ENCODE assay signal across 9 mouse cellular contexts in the genomic region with DNA sequence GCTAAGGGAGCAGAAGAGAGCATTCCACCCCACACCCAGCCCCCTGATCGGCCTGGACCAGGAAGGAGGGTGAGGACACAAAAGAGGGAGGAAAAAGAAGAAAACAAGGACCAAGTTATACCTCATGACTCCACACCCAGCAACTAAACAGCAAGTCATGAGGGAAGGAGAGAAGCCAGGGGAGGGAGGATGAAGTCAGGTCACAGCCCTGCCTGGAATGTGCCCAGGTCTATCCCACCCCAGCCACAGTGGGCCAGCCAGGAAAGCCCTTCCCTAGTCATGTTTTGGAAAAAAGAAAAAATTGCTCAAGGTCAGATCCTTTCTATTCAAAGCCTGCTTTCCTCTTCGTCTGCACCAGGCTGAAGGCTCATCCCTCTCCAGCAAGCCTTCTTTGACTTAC. TPM values are rescaled to one million over a fixed set of nuclear protein-coding genes. Genes with fewer than 3 reads are reported as not detected.
DNase-seq lines count a peak whose midpoint lies in the region; ATAC-seq lines count a peak whose summit lies in the region.
"Had no signal": no experiment of that assay in that cellular context is flagged by ENCODE, and none has a peak within 500 bp of the region (broad histone marks: within the 10 kb centered on the region; RNA-seq: fewer than 3 reads in every experiment).

No protein-coding gene starts in this region.

- H3K4me2 ChIP-seq in hindbrain, embryonic 14.5 days (replicated peaks) = peak overlapping the region; percentile 75
- H3K4me2 ChIP-seq in neural tube, embryonic 15.5 days = peak overlapping the region; percentile 68

- H3K9ac ChIP-seq in hindbrain, embryonic 14.5 days = 0 out of 2 replicates have a peak overlapping the region, but pooled peaks have one; percentile 14
- H3K9ac ChIP-seq in neural tube, embryonic 15.5 days (replicated peaks) = peak overlapping the region; percentile 28; the same call in 1 of the 2 replicates

- no peak overlapping the region for H3K27ac ChIP-seq in hindbrain, embryonic 14.5 days
- no peak overlapping the region for H3K27ac ChIP-seq in neural tube, embryonic 15.5 days (replicated peaks)

- H3K36me3 ChIP-seq in megakaryocyte, embryonic 14.5 days (replicated peaks; ENCODE audit: low read length) = no peaks in the 10 kb centered on the region
- H3K36me3 ChIP-seq in hindbrain, embryonic 14.5 days (replicated peaks; ENCODE audit: control insufficient read depth, insufficient read depth) = no peaks in the 10 kb centered on the region
- 0 out of 2 replicates have a peak, but pooled peaks cover 2% of the 10 kb centered on the region for H3K36me3 ChIP-seq in neural tube, embryonic 15.5 days

- H3K27me3 ChIP-seq in megakaryocyte, embryonic 14.5 days (replicated peaks) = peaks cover 44% of the 10 kb centered on the region
- no peaks in the 10 kb centered on the region for H3K27me3 ChIP-seq in hindbrain, embryonic 14.5 days (ENCODE audit: control insufficient read depth, insufficient read depth, low read length)
- no peaks in the 10 kb centered on the region for H3K27me3 ChIP-seq in neural tube, embryonic 15.5 days (replicated peaks)

- DNase-seq in cerebellum, adult 8-10 months = peak; percentile 28
- no peak for DNase-seq in cerebellum, postnatal 14 days
- DNase-seq in hindbrain, embryonic 14.5 days (ENCODE audit: low spot score) = no peak
- no peak for DNase-seq in adrenal gland, adult 8-10 months
- no peak for DNase-seq in thymus, postnatal 14 days

- H3K4me3 ChIP-seq in megakaryocyte, embryonic 14.5 days (replicated peaks) = peak overlapping the region; percentile 73
- no peak overlapping the region; the same call in 1 of the 2 replicates for H3K4me3 ChIP-seq in hindbrain, embryonic 14.5 days (replicated peaks; ENCODE audit: low read length)
- H3K4me3 ChIP-seq in neural tube, embryonic 15.5 days (replicated peaks) = peak overlapping the region; percentile 77

- no peaks in the 10 kb centered on the region for H3K9me3 ChIP-seq in megakaryocyte, embryonic 14.5 days
- H3K9me3 ChIP-seq in hindbrain, embryonic 14.5 days (ENCODE audit: control insufficient read depth, low read length) = no peaks in the 10 kb centered on the region
- H3K9me3 ChIP-seq in neural tube, embryonic 15.5 days (replicated peaks) = no peaks in the 10 kb centered on the region

- ATAC-seq in megakaryocyte, adult 5-6 weeks (ENCODE audit: poor library complexity, severe bottlenecking) = no peak
- no peak for ATAC-seq in hindbrain, embryonic 14.5 days (ENCODE audit: low FRiP score)
- ATAC-seq in neural tube, embryonic 15.5 days (ENCODE audit: low FRiP score) = no peak

- 85% methylated on average over 2 of the region's 2 CpGs for WGBS in hindbrain, embryonic 14.5 days
- 84% methylated on average over 2 of the region's 2 CpGs for WGBS in neural tube, embryonic 15.5 days

- peaks cover 50% of the 10 kb centered on the region for H3K4me1 ChIP-seq in megakaryocyte, embryonic 14.5 days
- peaks cover 32% of the 10 kb centered on the region for H3K4me1 ChIP-seq in hindbrain, embryonic 14.5 days (replicated peaks; ENCODE audit: control insufficient read depth, insufficient read depth, low read length)
- peaks cover 63% of the 10 kb centered on the region for H3K4me1 ChIP-seq in neural tube, embryonic 15.5 days

RNA-seq across cellular contexts. Expression of gene Rab11fip5, which starts 1.9 kb away (rescaled TPM):
- polyA plus RNA-seq in megakaryocyte, embryonic 14.5 days (2012; ENCODE audit: insufficient read depth, low replicate concordance) = 1.0 and 4.4 TPM in 2 replicates
- total RNA-seq in megakaryocyte, adult 5-6 weeks (2015) = 5.2 and 6.9 TPM in 2 replicates
- total RNA-seq in megakaryocyte, adult 5-6 weeks (2017) = 5.8 and 6.3 TPM in 2 replicates
- polyA plus RNA-seq in hindbrain, embryonic 14.5 days (2014; fragmentation: Nextera tagmentation; extraction: Ambion mirVana) = 21.3 and 24.6 TPM in 2 replicates
- polyA plus RNA-seq in neural tube, embryonic 15.5 days (2015; fragmentation: Nextera tagmentation; extraction: Ambion mirVana) = 22.5 and 24.3 TPM in 2 replicates
- 10 to 100 TPM; 41.7 to 59.0 (median 53.0) TPM for total RNA-seq in adrenal gland, adult 8-10 months (2022)

RNA-seq across cellular contexts. Expression of gene Sfxn5, which starts 39.3 kb away (rescaled TPM):
- polyA plus RNA-seq in megakaryocyte, embryonic 14.5 days (2012; ENCODE audit: insufficient read depth, low replicate concordance) = 0.72 TPM in 1 of 2 replicates, not detected in the other
- total RNA-seq in megakaryocyte, adult 5-6 weeks (2015) = 6.5 and 8.4 TPM in 2 replicates
- 8.4 and 13.4 TPM in 2 replicates for total RNA-seq in megakaryocyte, adult 5-6 weeks (2017)
- 27.8 and 30.4 TPM in 2 replicates for polyA plus RNA-seq in hindbrain, embryonic 14.5 days (2014; fragmentation: Nextera tagmentation; extraction: Ambion mirVana)
- polyA plus RNA-seq in neural tube, embryonic 15.5 days (2015; fragmentation: Nextera tagmentation; extraction: Ambion mirVana) = 38.4 and 39.3 TPM in 2 replicates
- total RNA-seq in adrenal gland, adult 8-10 months (2022) = 10 to 100 TPM; 16.2 to 27.2 (median 21.0) TPM

RNA-seq across cellular contexts. Expression of gene Noto, which starts 51.2 kb away (rescaled TPM):
- polyA plus RNA-seq in megakaryocyte, embryonic 14.5 days (2012; ENCODE audit: insufficient read depth, low replicate concordance) = not detected in 2 replicates
- not detected in 2 replicates for total RNA-seq in megakaryocyte, adult 5-6 weeks (2015)
- not detected in 2 replicates for total RNA-seq in megakaryocyte, adult 5-6 weeks (2017)
- not detected in 2 replicates for polyA plus RNA-seq in hindbrain, embryonic 14.5 days (2014; fragmentation: Nextera tagmentation; extraction: Ambion mirVana)
- not detected in 2 replicates for polyA plus RNA-seq in neural tube, embryonic 15.5 days (2015; fragmentation: Nextera tagmentation; extraction: Ambion mirVana)
- total RNA-seq in adrenal gland, adult 8-10 months (2022) = not detected
- polyA plus RNA-seq: embryonic facial prominence, embryonic 11.5 days had no signal

RNA-seq across cellular contexts. Expression of gene Smyd5, which starts 59.3 kb away (rescaled TPM):
- polyA plus RNA-seq in megakaryocyte, embryonic 14.5 days (2012; ENCODE audit: insufficient read depth, low replicate concordance) = 6.2 and 7.5 TPM in 2 replicates
- 7.2 and 8.3 TPM in 2 replicates for total RNA-seq in megakaryocyte, adult 5-6 weeks (2015)
- 10.0 and 11.2 TPM in 2 replicates for total RNA-seq in megakaryocyte, adult 5-6 weeks (2017)
- polyA plus RNA-seq in hindbrain, embryonic 14.5 days (2014; fragmentation: Nextera tagmentation; extraction: Ambion mirVana) = 58.8 and 62.9 TPM in 2 replicates
- 75.6 and 79.1 TPM in 2 replicates for polyA plus RNA-seq in neural tube, embryonic 15.5 days (2015; fragmentation: Nextera tagmentation; extraction: Ambion mirVana)
- total RNA-seq in adrenal gland, adult 8-10 months (2022) = 10 to 100 TPM; 37.9 to 44.3 (median 43.5) TPM

Comparison
In these comparisons a context has a peak if more than half of its experiments do, and no peak if none do; other contexts are left out.
1. RNA of gene Sfxn5, which starts 39.3 kb away (polyA plus RNA-seq): 38.4 to 39.3 TPM in neural tube, embryonic 15.5 days and 27.8 to 30.4 TPM in hindbrain, embryonic 14.5 days; 0.72 TPM in megakaryocyte, embryonic 14.5 days; every median in the first group is over 10 times any median in the second.